9 mouse cellular contexts compared by ENCODE assay signal in genomic region chr6:21534820-21535219, GRCm38 (mm10).
A peak's percentile ranks its signal among the peaks of the same experiment; 100 is the strongest.
DNase-seq lines count a peak whose midpoint lies in the region; ATAC-seq lines count a peak whose summit lies in the region.
"Had no signal": no experiment of that assay in that cellular context is flagged by ENCODE, and none has a peak within 500 bp of the region (broad histone marks: within the 10 kb centered on the region; RNA-seq: fewer than 3 reads in every experiment).

No protein-coding gene starts in this region.

- no peak overlapping the region for H3K27ac ChIP-seq in hindbrain, embryonic 10.5 days
- no peak overlapping the region for H3K27ac ChIP-seq in hindbrain, embryonic 16.5 days (ENCODE audit: low read depth, low read length)
- H3K27ac ChIP-seq: macrophage had no signal

- no peak overlapping the region for H3K9ac ChIP-seq in hindbrain, embryonic 16.5 days (ENCODE audit: low read depth, low read length)

- no peaks in the 10 kb centered on the region for H3K4me1 ChIP-seq in hindbrain, embryonic 10.5 days (replicated peaks)
- no peaks in the 10 kb centered on the region for H3K4me1 ChIP-seq in hindbrain, embryonic 16.5 days (ENCODE audit: control insufficient read depth, insufficient read depth, low read depth, low read length)

- H3K9me3 ChIP-seq in hindbrain, embryonic 10.5 days: no peaks in the 10 kb centered on the region
- no peaks in the 10 kb centered on the region for H3K9me3 ChIP-seq in hindbrain, embryonic 16.5 days (ENCODE audit: control insufficient read depth, low read length)

- no peaks in the 10 kb centered on the region for H3K36me3 ChIP-seq in hindbrain, embryonic 10.5 days
- no peaks in the 10 kb centered on the region for H3K36me3 ChIP-seq in hindbrain, embryonic 16.5 days (ENCODE audit: control insufficient read depth, insufficient read depth, low read length)

- no peak overlapping the region for H3K4me2 ChIP-seq in hindbrain, embryonic 16.5 days (ENCODE audit: low read length)

- no peaks in the 10 kb centered on the region for H3K27me3 ChIP-seq in hindbrain, embryonic 10.5 days (ENCODE audit: insufficient read depth, poor library complexity, severe bottlenecking)
- no peaks in the 10 kb centered on the region for H3K27me3 ChIP-seq in hindbrain, embryonic 16.5 days (replicated peaks; ENCODE audit: control insufficient read depth, insufficient read depth, low read length)

- no peak overlapping the region for H3K4me3 ChIP-seq in hindbrain, embryonic 10.5 days
- no peak overlapping the region for H3K4me3 ChIP-seq in hindbrain, embryonic 16.5 days (ENCODE audit: low read length)

- 49% methylated on average over 1 of the region's 1 CpGs for WGBS in hindbrain, embryonic 10.5 days
- WGBS in hindbrain, embryonic 16.5 days: 26% methylated on average over 1 of the region's 1 CpGs

- ATAC-seq in hindbrain, embryonic 16.5 days: no peak

- peak; percentile 5 for DNase-seq in hindbrain, embryonic 10.5 days (ENCODE audit: low spot score)
- peak; percentile 8 for DNase-seq in A20 (ENCODE audit: low read depth, low spot score)
- DNase-seq in c-Kit-positive CD71-negative TER-119-negative erythroid progenitor cells, embryonic 14.5 days (ENCODE audit: low read depth): peak; percentile 7
- DNase-seq in forelimb bud, embryonic 11.5 days (ENCODE audit: low read depth, low spot score): peak; percentile 10
- DNase-seq in spleen, postnatal 36 days (ENCODE audit: low spot score in 2 of 2): no peak
- no peak for DNase-seq in lung, postnatal 14 days
- no peak for DNase-seq in spleen, postnatal 4 days (ENCODE audit: low spot score in 2 of 2)

Comparison
In these comparisons a context has a peak if more than half of its experiments do, and no peak if none do; other contexts are left out.
1. DNase-seq: peak in hindbrain, embryonic 10.5 days (single experiment), A20 (single experiment), c-Kit-positive CD71-negative TER-119-negative erythroid progenitor cells, embryonic 14.5 days (single experiment) and forelimb bud, embryonic 11.5 days (single experiment); none in spleen, postnatal 36 days (0 of 2), lung, postnatal 14 days (single experiment) and spleen, postnatal 4 days (0 of 2).